Mouse (Mus musculus): ENCODE results near the gene Zfp142. TPM values are rescaled to one million over a fixed set of nuclear protein-coding genes. Genes with fewer than 3 reads are reported as not detected.

Zfp142 gene
- total and polyA plus RNA-seq, 3 experiments: 2.8 to 15.1 (median 6.0) TPM

DNA sequence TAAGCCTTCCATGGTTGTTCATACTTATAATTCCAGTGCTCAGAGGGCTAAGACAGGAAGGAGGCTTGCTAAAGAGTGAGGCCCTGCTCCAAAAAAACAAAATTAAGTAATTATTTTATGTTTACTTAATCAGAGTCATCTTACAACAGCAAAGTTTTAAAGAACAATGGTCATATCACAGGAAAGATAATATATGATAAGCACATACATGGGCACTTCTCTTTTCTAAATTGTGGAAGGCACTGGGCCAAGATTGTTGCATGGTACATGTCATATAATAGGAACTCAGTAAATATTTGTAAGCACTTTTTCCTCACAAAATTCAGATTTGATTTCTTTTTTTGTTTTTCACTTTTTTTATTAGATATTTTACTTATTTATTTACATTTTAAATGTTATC is 68.2 kb downstream of the Zfp142 start:
- TF ChIP-seq MAFK (IDR thresholded peaks at IDR 0.05; ENCODE audit: insufficient replicate concordance, low read length): no peak
- TF ChIP-seq RCOR1 (conservative IDR thresholded peaks at IDR 0.05; ENCODE audit: low read depth, low read length): no peak
- no peak for TF ChIP-seq ZC3H11A (IDR thresholded peaks at IDR 0.05; ENCODE audit: low read depth, low read length)
- TF ChIP-seq PAX5 (IDR thresholded peaks at IDR 0.05; ENCODE audit: low read length): no peak
- no peak for TF ChIP-seq KAT2A (IDR thresholded peaks at IDR 0.05; ENCODE audit: insufficient replicate concordance, low read length)
- no peak for TF ChIP-seq IRF4 (IDR thresholded peaks at IDR 0.05; ENCODE audit: low read depth, low read length)
- TF ChIP-seq POLR2AphosphoS2 (IDR thresholded peaks at IDR 0.05; ENCODE audit: low read depth, low read length): no peak
- TF ChIP-seq E2F4 (IDR thresholded peaks at IDR 0.05; ENCODE audit: insufficient replicate concordance, low read depth, low read length): no peak
- TF ChIP-seq EP300 (IDR thresholded peaks at IDR 0.05; ENCODE audit: low read length): no peak
- TF ChIP-seq SIN3A (IDR thresholded peaks at IDR 0.05; ENCODE audit: low read length): no peak
- TF ChIP-seq ELF1 (IDR thresholded peaks at IDR 0.05; ENCODE audit: low read depth, low read length): no peak
- DNase-seq (ENCODE audit: extremely low read depth): no peak
- dilution Hi-C loops (cut with MboI; ENCODE audit: extremely low pct_ligation_motif_present, extremely low pct_unique_long_range_greater_than_20kb, low sequenced_read_pairs): no loop called here
- Histone ChIP-seq H3K4me3 (replicated peaks in 1 of 3; ENCODE audit: low read depth in 2 of 3, low read length in 2 of 3, poor library complexity in 1 of 3) (no peak overlapping the region), H3K9me3 (replicated peaks; ENCODE audit: low read length) (no peaks in the 10 kb centered on the region), H3K27ac (ENCODE audit: insufficient read depth, low read depth) (no peak overlapping the region), H3K79me2 (replicated peaks; ENCODE audit: control insufficient read depth, extremely low read depth, insufficient read depth, poor library complexity, severe bottlenecking) (peaks cover 19% of the 10 kb centered on the region), H3K9ac (ENCODE audit: insufficient read depth, low read depth) (no peak overlapping the region), H3K4me1 (ENCODE audit: control insufficient read depth in 1 of 2, insufficient read depth in 2 of 2) (peaks cover 0 to 16% of the 10 kb centered on the region in 2 experiments; a peak in 1 of 4 replicates), H3K27me3 (replicated peaks) (no peaks in the 10 kb centered on the region), H3K36me3 (replicated peaks in 1 of 2; ENCODE audit: control insufficient read depth in 1 of 2, insufficient read depth in 1 of 2, low read length in 1 of 2) (peaks cover 53 to 80% of the 10 kb centered on the region in 2 experiments), H3K4me2 (ENCODE audit: insufficient read depth, low read depth, poor library complexity, severe bottlenecking) (no peak overlapping the region)
- in situ Hi-C loops (cut with MboI; ENCODE audit: low pct_ligation_motif_present, low pct_unique_long_range_greater_than_20kb, low sequenced_read_pairs): no loop called here

Other genes starting within 250 kb of the Zfp142 start
- gene Catip, start 226.1 kb downstream of the Zfp142 start, total RNA-seq (2012; rRNA removed): 0.21 and 0.30 TPM in 2 replicates
- gene Catip, start 226.1 kb downstream of the Zfp142 start, total RNA-seq (2014; rRNA removed): 0.11 and 0.20 TPM in 2 replicates
- 2.1 and 2.6 TPM in 2 replicates for gene Catip, start 226.1 kb downstream of the Zfp142 start, polyA plus RNA-seq (2012; ENCODE audit: insufficient read length, low read depth)
- gene Slc11a1, start 213.1 kb downstream of the Zfp142 start, total RNA-seq (2012; rRNA removed): 21.3 and 35.7 TPM in 2 replicates
- gene Slc11a1, start 213.1 kb downstream of the Zfp142 start, total RNA-seq (2014; rRNA removed): 14.0 and 17.0 TPM in 2 replicates
- 85.8 and 96.4 TPM in 2 replicates for gene Slc11a1, start 213.1 kb downstream of the Zfp142 start, polyA plus RNA-seq (2012; ENCODE audit: insufficient read length, low read depth)
- 23.4 and 26.0 TPM in 2 replicates for gene Ctdsp1, start 196.7 kb downstream of the Zfp142 start, total RNA-seq (2012; rRNA removed)
- gene Ctdsp1, start 196.7 kb downstream of the Zfp142 start, total RNA-seq (2014; rRNA removed): 11.8 and 14.4 TPM in 2 replicates
- gene Ctdsp1, start 196.7 kb downstream of the Zfp142 start, polyA plus RNA-seq (2012; ENCODE audit: insufficient read length, low read depth): 57.5 and 65.8 TPM in 2 replicates
- gene Vil1, start 178.9 kb downstream of the Zfp142 start, total RNA-seq (2012; rRNA removed): 0.08 TPM in 1 of 2 replicates, not detected in the other
- not detected in 2 replicates for gene Vil1, start 178.9 kb downstream of the Zfp142 start, total RNA-seq (2014; rRNA removed)
- gene Vil1, start 178.9 kb downstream of the Zfp142 start, polyA plus RNA-seq (2012; ENCODE audit: insufficient read length, low read depth): 0.10 TPM in 1 of 2 replicates, not detected in the other
- 46.1 and 52.3 TPM in 2 replicates for gene Cnot9, start 82.2 kb downstream of the Zfp142 start, total RNA-seq (2012; rRNA removed)
- 80.8 and 84.5 TPM in 2 replicates for gene Cnot9, start 82.2 kb downstream of the Zfp142 start, total RNA-seq (2014; rRNA removed)
- 58.5 and 70.5 TPM in 2 replicates for gene Cnot9, start 82.2 kb downstream of the Zfp142 start, polyA plus RNA-seq (2012; ENCODE audit: insufficient read length, low read depth)
- 0.21 and 0.25 TPM in 2 replicates for gene Plcd4, start 45.4 kb downstream of the Zfp142 start, total RNA-seq (2012; rRNA removed)
- gene Plcd4, start 45.4 kb downstream of the Zfp142 start, total RNA-seq (2014; rRNA removed): not detected in 2 replicates
- 0.97 and 1.1 TPM in 2 replicates for gene Plcd4, start 45.4 kb downstream of the Zfp142 start, polyA plus RNA-seq (2012; ENCODE audit: insufficient read length, low read depth)
- 24.0 and 24.5 TPM in 2 replicates for gene Usp37, start 44.0 kb downstream of the Zfp142 start, total RNA-seq (2012; rRNA removed)
- gene Usp37, start 44.0 kb downstream of the Zfp142 start, total RNA-seq (2014; rRNA removed): 24.1 and 24.6 TPM in 2 replicates
- gene Usp37, start 44.0 kb downstream of the Zfp142 start, polyA plus RNA-seq (2012; ENCODE audit: insufficient read length, low read depth): 12.9 and 13.8 TPM in 2 replicates
- 24.5 and 27.1 TPM in 2 replicates for gene Bcs1l, start within 50 bp of the Zfp142 start, total RNA-seq (2012; rRNA removed)
- 16.7 and 18.6 TPM in 2 replicates for gene Bcs1l, start within 50 bp of the Zfp142 start, total RNA-seq (2014; rRNA removed)
- gene Bcs1l, start within 50 bp of the Zfp142 start, polyA plus RNA-seq (2012; ENCODE audit: insufficient read length, low read depth): 27.8 and 29.1 TPM in 2 replicates
- gene Rnf25, start 13.2 kb upstream of the Zfp142 start, total RNA-seq (2012; rRNA removed): 32.1 and 32.9 TPM in 2 replicates
- gene Rnf25, start 13.2 kb upstream of the Zfp142 start, total RNA-seq (2014; rRNA removed): 48.2 and 50.3 TPM in 2 replicates
- gene Rnf25, start 13.2 kb upstream of the Zfp142 start, polyA plus RNA-seq (2012; ENCODE audit: insufficient read length, low read depth): 43.4 and 47.8 TPM in 2 replicates
- 0.81 and 1.1 TPM in 2 replicates for gene Stk36, start 13.2 kb upstream of the Zfp142 start, total RNA-seq (2012; rRNA removed)
- 0.40 and 0.46 TPM in 2 replicates for gene Stk36, start 13.2 kb upstream of the Zfp142 start, total RNA-seq (2014; rRNA removed)
- gene Stk36, start 13.2 kb upstream of the Zfp142 start, polyA plus RNA-seq (2012; ENCODE audit: insufficient read length, low read depth): 1.8 and 2.4 TPM in 2 replicates
- 21.8 and 29.3 TPM in 2 replicates for gene Ttll4, start 73.5 kb upstream of the Zfp142 start, total RNA-seq (2012; rRNA removed)
- gene Ttll4, start 73.5 kb upstream of the Zfp142 start, total RNA-seq (2014; rRNA removed): 23.6 and 24.9 TPM in 2 replicates
- 72.0 and 85.8 TPM in 2 replicates for gene Ttll4, start 73.5 kb upstream of the Zfp142 start, polyA plus RNA-seq (2012; ENCODE audit: insufficient read length, low read depth)
- not detected in 2 replicates for gene Cyp27a1, start 125.3 kb upstream of the Zfp142 start, total RNA-seq (2012; rRNA removed)
- gene Cyp27a1, start 125.3 kb upstream of the Zfp142 start, total RNA-seq (2014; rRNA removed): not detected in 2 replicates
- gene Cyp27a1, start 125.3 kb upstream of the Zfp142 start, polyA plus RNA-seq (2012; ENCODE audit: insufficient read length, low read depth): not detected in 2 replicates
- gene Prkag3, start 161.0 kb upstream of the Zfp142 start, total RNA-seq (2012; rRNA removed): 0.08 and 0.13 TPM in 2 replicates
- gene Prkag3, start 161.0 kb upstream of the Zfp142 start, total RNA-seq (2014; rRNA removed): 0.09 TPM in 1 of 2 replicates, not detected in the other
- 0.12 TPM in 1 of 2 replicates, not detected in the other for gene Prkag3, start 161.0 kb upstream of the Zfp142 start, polyA plus RNA-seq (2012; ENCODE audit: insufficient read length, low read depth)
- gene Wnt6, start 183.6 kb upstream of the Zfp142 start, total RNA-seq (2012; rRNA removed): 3.4 and 3.5 TPM in 2 replicates
- gene Wnt6, start 183.6 kb upstream of the Zfp142 start, total RNA-seq (2014; rRNA removed): 0.67 and 0.89 TPM in 2 replicates
- 1.6 and 1.7 TPM in 2 replicates for gene Wnt6, start 183.6 kb upstream of the Zfp142 start, polyA plus RNA-seq (2012; ENCODE audit: insufficient read length, low read depth)
- gene Wnt10a, start 203.3 kb upstream of the Zfp142 start, total RNA-seq (2012; rRNA removed): 126 and 184 TPM in 2 replicates
- 142 and 155 TPM in 2 replicates for gene Wnt10a, start 203.3 kb upstream of the Zfp142 start, total RNA-seq (2014; rRNA removed)
- 170 and 187 TPM in 2 replicates for gene Wnt10a, start 203.3 kb upstream of the Zfp142 start, polyA plus RNA-seq (2012; ENCODE audit: insufficient read length, low read depth)